Mouse (Mus musculus): ENCODE measurements around the gene Adcy1. TPM values are rescaled to one million over a fixed set of nuclear protein-coding genes. Genes with fewer than 3 reads are reported as not detected.
"Not testable (repeated sequence)": the region's sequence is repeated elsewhere in the genome, so short reads cannot be mapped to it uniquely, and the experiment has no call there.

The Adcy1 gene
- total RNA-seq, 2 experiments from 2014 or later, result 0.79 to 1.7 TPM

- intact Hi-C loops (cut with DNase I), result loop anchor here (5.0 to 10.0 kb wide), 4 partner anchors 125 to 1313 kb away; no protein-coding TSS in a partner anchor
- DNase-seq, result no peak
These were observed 149.0 kb downstream of the Adcy1 start for GRCm38 (mm10) chr11:7212126-7212798.

GRCm38 (mm10) chr11:7213161-7213500, 149.8 kb downstream of the Adcy1 start:
- no peak for DNase-seq
- intact Hi-C loops (cut with DNase I), result loop anchor here (5.0 to 10.0 kb wide), 4 partner anchors 124 to 1312 kb away; no protein-coding TSS in a partner anchor

GRCm38 (mm10) chr11:7213501-7214341, 150.4 kb downstream of the Adcy1 start, which contains the start of gene Igfbp3:
TSS of gene Igfbp3 (minus strand) at chr11:7213923.
- intact Hi-C loops (cut with DNase I), result loop anchor here (5.0 to 10.0 kb wide), 4 partner anchors 124 to 1311 kb away; no protein-coding TSS in a partner anchor
- peak; percentile 40 to 46 for DNase-seq

- intact Hi-C loops (cut with DNase I), result loop anchor here (5.0 to 10.0 kb wide), 4 partner anchors 123 to 1310 kb away; no protein-coding TSS in a partner anchor
- no peak for DNase-seq
These were observed 151.0 kb downstream of the Adcy1 start for GRCm38 (mm10) chr11:7214342-7214660.

GRCm38 (mm10) chr11:7214761-7215160, 151.5 kb downstream of the Adcy1 start:
- DNase-seq, result peak; percentile 68 to 71
- intact Hi-C loops (cut with DNase I), result loop anchor here (1.0 to 10.0 kb wide), 6 partner anchors 123 to 1310 kb away; no protein-coding TSS in a partner anchor

GRCm38 (mm10) chr11:7215703-7216102, 152.4 kb downstream of the Adcy1 start:
- DNase-seq, result peak; percentile 59 to 72
- intact Hi-C loops (cut with DNase I), result loop anchor here (1.0 to 10.0 kb wide), 5 partner anchors 289 to 1309 kb away; no protein-coding TSS in a partner anchor

- DNase-seq; intact Hi-C loops (cut with DNase I): not testable (repeated sequence)
These were observed 158.5 kb downstream of the Adcy1 start for GRCm38 (mm10) chr11:7221826-7222225.

- intact Hi-C loops (cut with DNase I), result no loop called here
- DNase-seq, result no peak
These were observed 162.9 kb downstream of the Adcy1 start for GRCm38 (mm10) chr11:7226200-7226599.

GRCm38 (mm10) chr11:7226810-7227550, 163.7 kb downstream of the Adcy1 start:
- intact Hi-C loops (cut with DNase I), result no loop called here
- DNase-seq, result no peak

- DNase-seq, result no peak
- intact Hi-C loops (cut with DNase I), result no loop called here
These were observed 164.8 kb downstream of the Adcy1 start for GRCm38 (mm10) chr11:7228107-7228506.

Other genes starting within 250 kb of the Adcy1 start
- not detected for gene Gm11983, start 225.8 kb upstream of the Adcy1 start, total RNA-seq (2021)
- not detected for gene Gm11985, start 125.1 kb downstream of the Adcy1 start, total RNA-seq (2021)
- not detected for gene Igfbp1, start 134.3 kb downstream of the Adcy1 start, total RNA-seq (2021)
- gene Igfbp3, start 150.4 kb downstream of the Adcy1 start, total RNA-seq (2021), result 10 to 100 TPM; 23.2 to 24.7 TPM